Mouse (Mus musculus) ES-E14 (cell line): ENCODE results near the gene Hivep3. TPM values are rescaled to one million over a fixed set of nuclear protein-coding genes. Genes with fewer than 3 reads are reported as not detected.

ENCODE experiments used
- DNase-seq: peaks from one replicate; pipeline ENCODE4 v3.0.0-alpha.2; 2013; ENCODE audit warnings: low read depth, low spot score
- H3K27ac ChIP-seq: 2 replicates; pipeline ENCODE4 v1.5.1; 2012; ENCODE audit warnings: low read depth, mild to moderate bottlenecking, low read length, moderate library complexity, mixed read lengths; ENCODE audit not compliant: poor library complexity, insufficient read depth, severe bottlenecking
- H3K36me3 ChIP-seq: 2 replicates; pipeline ENCODE4 v1.6.1; 2012; ENCODE audit warnings: mild to moderate bottlenecking, low read length, moderate library complexity, mixed read lengths; ENCODE audit not compliant: control insufficient read depth, poor library complexity, insufficient read depth, severe bottlenecking
- H3K4me1 ChIP-seq, 2 experiments: fragments of 150-350 bp in 1 of 2; sonication (generic) in 1 of 2; 2 replicates each; pipeline ENCODE4 v1.6.1; 2012; ENCODE audit warnings: low read length in 2 of 2, mild to moderate bottlenecking in 1 of 2, mixed read lengths in 1 of 2; ENCODE audit not compliant: control insufficient read depth in 2 of 2, insufficient read depth in 2 of 2, poor library complexity in 1 of 2
- H3K4me3 ChIP-seq, 2 experiments: fragments of 150-350 bp in 1 of 2; sonication (generic) in 1 of 2; 2 replicates each; pipeline ENCODE4 v1.5.1; 2012; ENCODE audit warnings: low read length in 2 of 2, low read depth in 1 of 2, mild to moderate bottlenecking in 1 of 2, mixed read lengths in 1 of 2; ENCODE audit not compliant: insufficient read depth in 1 of 2, poor library complexity in 1 of 2, severe bottlenecking in 1 of 2
- H3K9ac ChIP-seq: 2 replicates; pipeline ENCODE4 v1.6.1; 2012; ENCODE audit warnings: low read depth, mild to moderate bottlenecking, low read length, mixed read lengths; ENCODE audit not compliant: poor library complexity, insufficient read depth, severe bottlenecking
- H3K9me3 ChIP-seq: fragments of 150-350 bp; sonication (generic); 2 replicates; pipeline ENCODE4 v1.6.1; 2012; ENCODE audit warnings: low read depth, mild to moderate bottlenecking, low read length; ENCODE audit not compliant: control insufficient read depth, insufficient read depth
- CHD2 ChIP-seq: IDR thresholded peaks from 2 replicates; pipeline ENCODE4 v1.6.1; 2014; ENCODE audit warnings: mild to moderate bottlenecking, low read depth, low read length, inconsistent platforms
- HCFC1 ChIP-seq: IDR thresholded peaks from 2 replicates; pipeline ENCODE4 v1.6.1; 2012; ENCODE audit warnings: low read length, inconsistent platforms, borderline replicate concordance; ENCODE audit not compliant: insufficient read depth
- MAFK ChIP-seq: IDR thresholded peaks from 2 replicates; pipeline ENCODE4 v1.6.1; 2014; ENCODE audit warnings: mild to moderate bottlenecking, low read depth, low read length, inconsistent platforms; ENCODE audit not compliant: insufficient read depth
- ZC3H11A ChIP-seq: IDR thresholded peaks from 2 replicates; pipeline ENCODE4 v1.6.1; 2012; ENCODE audit warnings: low read depth, mild to moderate bottlenecking, inconsistent platforms, low read length, borderline replicate concordance
- ZNF384 ChIP-seq: IDR thresholded peaks from 2 replicates; pipeline ENCODE4 v1.6.1; 2012; ENCODE audit warnings: low read depth, low read length, inconsistent platforms
- in situ Hi-C, 2 experiments: fragments of 600-800 bp; cut with MboI; formaldehyde crosslinking; loops; one replicate each; pipeline ENCODE4 v1.15.1; 2025; ENCODE audit warnings: low sequenced_read_pairs in 2 of 2, inconsistent platforms in 1 of 2; ENCODE audit not compliant: unreplicated experiment in 2 of 2
- total RNA-seq: library from RNA; depleted of rRNA; stranded (reverse); fragments of 300-350 nt; gene quantifications from 2 replicates; pipeline ENCODE4 v1.2.3, GENCODE M21; 2012

Gene Hivep3
- total RNA-seq, 1 experiment, result 1.4 TPM

- no peak overlapping the region for H3K27ac ChIP-seq
- no peaks in the 10 kb centered on the region for H3K36me3 ChIP-seq
- H3K4me3 ChIP-seq, result no peak overlapping the region
- in situ Hi-C loops, result no loop called here
- H3K9ac ChIP-seq, result no peak overlapping the region
- H3K9me3 ChIP-seq, result no peaks in the 10 kb centered on the region
- no peaks in the 10 kb centered on the region for H3K4me1 ChIP-seq
- DNase-seq, result no peak
- no peak for TF ChIP-seq CHD2
- no peak for TF ChIP-seq HCFC1
- TF ChIP-seq ZNF384, result no peak
- TF ChIP-seq MAFK, result no peak
- TF ChIP-seq ZC3H11A, result no peak
These were observed 356.0 kb downstream of the Hivep3 start for GRCm38 (mm10) chr4:120089536-120089935.

GRCm38 (mm10) chr4:120091997-120092783 is 358.6 kb downstream of the Hivep3 start:
- H3K27ac ChIP-seq, result no peak overlapping the region
- in situ Hi-C loops, result no loop called here
- no peak for DNase-seq
- H3K4me1 ChIP-seq, result 0 out of 4 replicates have a peak, but pooled peaks cover 0 to 2% of the 10 kb centered on the region in 2 experiments
- H3K9ac ChIP-seq, result no peak overlapping the region
- H3K9me3 ChIP-seq, result no peaks in the 10 kb centered on the region
- no peak overlapping the region for H3K4me3 ChIP-seq
- H3K36me3 ChIP-seq, result no peaks in the 10 kb centered on the region
- TF ChIP-seq ZNF384 (no peak), ZC3H11A (no peak), MAFK (no peak), HCFC1 (no peak), CHD2 (no peak)

GRCm38 (mm10) chr4:120096935-120097334 is 363.4 kb downstream of the Hivep3 start:
- no peak overlapping the region for H3K9ac ChIP-seq
- DNase-seq, result no peak
- H3K9me3 ChIP-seq, result no peaks in the 10 kb centered on the region
- no peaks in the 10 kb centered on the region for H3K36me3 ChIP-seq
- no peak overlapping the region for H3K27ac ChIP-seq
- H3K4me3 ChIP-seq, result peak overlapping the region; percentile 17 to 42
- in situ Hi-C loops, result no loop called here
- TF ChIP-seq MAFK, result no peak
- TF ChIP-seq ZC3H11A, result no peak
- no peak for TF ChIP-seq CHD2
- no peak for TF ChIP-seq HCFC1
- TF ChIP-seq ZNF384, result no peak
- 0 out of 4 replicates have a peak, but pooled peaks cover 0 to 2% of the 10 kb centered on the region in 2 experiments for H3K4me1 ChIP-seq

- TF ChIP-seq MAFK, result no peak
- TF ChIP-seq ZNF384, result no peak
- TF ChIP-seq HCFC1, result no peak
- TF ChIP-seq ZC3H11A, result no peak
- no peak for TF ChIP-seq CHD2
- Histone ChIP-seq H3K4me1 (0 out of 4 replicates have a peak, but pooled peaks cover 0 to 2% of the 10 kb centered on the region in 2 experiments), H3K27ac (no peak overlapping the region), H3K4me3 (no peak overlapping the region), H3K9me3 (no peaks in the 10 kb centered on the region), H3K36me3 (no peaks in the 10 kb centered on the region), H3K9ac (no peak overlapping the region)
- no peak for DNase-seq
- in situ Hi-C loops, result no loop called here
These were observed 367.6 kb downstream of the Hivep3 start for GRCm38 (mm10) chr4:120101186-120101585.

- H3K9ac ChIP-seq, result no peak overlapping the region
- no peak for DNase-seq
- no peak overlapping the region for H3K4me3 ChIP-seq
- H3K9me3 ChIP-seq, result no peaks in the 10 kb centered on the region
- TF ChIP-seq MAFK (no peak), ZNF384 (peak; percentile 66), CHD2 (no peak), ZC3H11A (peak; percentile 66; the same call in 1 of the 2 replicates), HCFC1 (no peak)
- in situ Hi-C loops, result no loop called here
- H3K27ac ChIP-seq, result no peak overlapping the region
- H3K4me1 ChIP-seq, result no peaks in the 10 kb centered on the region
- no peaks in the 10 kb centered on the region for H3K36me3 ChIP-seq
These were observed 371.0 kb downstream of the Hivep3 start for GRCm38 (mm10) chr4:120104599-120104998.
